In the genomic region with DNA sequence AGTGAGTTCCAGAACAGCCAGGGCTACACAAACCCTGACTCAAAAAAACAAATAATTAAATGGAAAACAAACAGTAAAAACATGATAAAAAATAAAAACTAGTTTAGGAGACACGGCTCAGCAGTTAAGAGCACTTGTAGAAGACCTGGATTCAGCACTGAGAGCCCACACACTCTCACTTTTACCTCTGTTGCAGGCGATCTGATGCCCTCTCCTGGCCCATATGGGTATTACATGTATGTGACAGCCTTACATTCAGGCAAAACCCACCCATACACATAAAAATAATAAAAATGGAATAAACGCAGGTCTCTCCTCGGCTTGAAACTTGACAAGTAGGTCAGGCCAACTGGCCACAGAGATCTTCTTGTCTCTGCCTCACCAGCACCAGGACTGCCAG, we compare ENCODE assay signal across 8 mouse cellular contexts. TPM values are rescaled to one million over a fixed set of nuclear protein-coding genes. Genes with fewer than 3 reads are reported as not detected.
DNase-seq lines count a peak whose midpoint lies in the region; ATAC-seq lines count a peak whose summit lies in the region.

No protein-coding gene starts in this region.

- peak; percentile 74 for DNase-seq in adrenal gland, adult 2 months
- DNase-seq in embryo, embryonic 10.5 days (ENCODE audit: low spot score): peak; percentile 91
- DNase-seq in gastrocnemius, postnatal 25 days: peak; percentile 39
- DNase-seq in kidney, adult 8-10 months: peak; percentile 78 to 86
- peak; percentile 87 for DNase-seq in limb, embryonic 11.5 days (ENCODE audit: low spot score)
- peak; percentile 67 to 80 for DNase-seq in natural killer cell, adult 2 months (ENCODE audit: low spot score in 2 of 2)
- peak; percentile 69 for DNase-seq in telencephalon, adult 2 months (ENCODE audit: low read depth, low spot score)

- peak; percentile 79 for ATAC-seq in CD4-positive, CD25-positive, alpha-beta regulatory T cell, adult 4 months
- no peak for ATAC-seq in limb, embryonic 11.5 days (ENCODE audit: insufficient number of reproducible peaks, low FRiP score, low TSS enrichment, low read depth)

- no peaks in the 10 kb centered on the region for H3K36me3 ChIP-seq in limb, embryonic 11.5 days (ENCODE audit: control insufficient read depth, insufficient read depth, low read length)

- H3K4me1 ChIP-seq in limb, embryonic 11.5 days (ENCODE audit: control insufficient read depth, insufficient read depth, low read length): no peaks in the 10 kb centered on the region

- H3K27me3 ChIP-seq in limb, embryonic 11.5 days (ENCODE audit: control insufficient read depth, insufficient read depth, low read length): no peaks in the 10 kb centered on the region

- no peaks in the 10 kb centered on the region for H3K9me3 ChIP-seq in limb, embryonic 11.5 days (ENCODE audit: control insufficient read depth, low read length)

- H3K4me3 ChIP-seq in limb, embryonic 11.5 days (ENCODE audit: low read depth, low read length): no peak overlapping the region

- H3K4me2 ChIP-seq in limb, embryonic 11.5 days (ENCODE audit: low read depth, severe bottlenecking): no peak overlapping the region

- no peak overlapping the region for H3K27ac ChIP-seq in limb, embryonic 11.5 days (replicated peaks; ENCODE audit: low read depth, low read length)

- no peak overlapping the region for H3K9ac ChIP-seq in limb, embryonic 11.5 days (ENCODE audit: low read length)

- WGBS in limb, embryonic 11.5 days: 14% methylated on average over 4 of the region's 4 CpGs

RNA-seq across cellular contexts. Expression of gene Cby3, which starts 10.3 kb away (rescaled TPM):
- not detected for polyA plus RNA-seq in CD4-positive, CD25-positive, alpha-beta regulatory T cell, adult 4 months (2017; shearing (Covaris generic))
- total RNA-seq in adrenal gland, adult 2 months (2021): not detected
- polyA plus RNA-seq in adrenal gland, adult 2 months (2012; rRNA removed): 0.57 TPM in 1 of 2 replicates, not detected in the other
- not detected for total RNA-seq in gastrocnemius, postnatal 25 days (2021)
- polyA plus RNA-seq in limb, embryonic 11.5 days (2014; fragmentation: Nextera tagmentation; extraction: Ambion mirVana): 0.28 TPM in 1 of 2 replicates, not detected in the other

RNA-seq across cellular contexts. Expression of gene Hnrnph1, which starts 12.2 kb away (rescaled TPM):
- polyA plus RNA-seq in CD4-positive, CD25-positive, alpha-beta regulatory T cell, adult 4 months (2017; shearing (Covaris generic)): 100 to 1,000 TPM; 195 to 207 TPM
- total RNA-seq in adrenal gland, adult 2 months (2021): 100 to 1,000 TPM; 225 to 240 TPM
- polyA plus RNA-seq in adrenal gland, adult 2 months (2012; rRNA removed): 13.4 and 13.7 TPM in 2 replicates
- total RNA-seq in gastrocnemius, postnatal 25 days (2021): 10 to 100 TPM; 79.5 to 83.6 TPM
- polyA plus RNA-seq in limb, embryonic 11.5 days (2014; fragmentation: Nextera tagmentation; extraction: Ambion mirVana): 809 and 820 TPM in 2 replicates

RNA-seq across cellular contexts. Expression of gene Canx, which starts 39.1 kb away (rescaled TPM):
- polyA plus RNA-seq in CD4-positive, CD25-positive, alpha-beta regulatory T cell, adult 4 months (2017; shearing (Covaris generic)): 100 to 1,000 TPM; 182 to 206 TPM
- total RNA-seq in adrenal gland, adult 2 months (2021): 100 to 1,000 TPM; 479 to 498 TPM
- polyA plus RNA-seq in adrenal gland, adult 2 months (2012; rRNA removed): 13.9 and 19.7 TPM in 2 replicates
- 100 to 1,000 TPM in 1 of 2 experiments, 10 to 100 TPM in 1; 98.6 to 108 TPM for total RNA-seq in gastrocnemius, postnatal 25 days (2021)
- polyA plus RNA-seq in limb, embryonic 11.5 days (2014; fragmentation: Nextera tagmentation; extraction: Ambion mirVana): 242 and 250 TPM in 2 replicates

Comparison
In these comparisons a context has a peak if more than half of its experiments do, and no peak if none do; other contexts are left out.
1. DNase-seq: peak in every context shown above with its lines; median percentile 91 in embryo, embryonic 10.5 days; 87 in limb, embryonic 11.5 days; 82 in kidney, adult 8-10 months; 74 in adrenal gland, adult 2 months; 74 in natural killer cell, adult 2 months; 69 in telencephalon, adult 2 months; 39 in gastrocnemius, postnatal 25 days.
2. RNA of gene Hnrnph1, which starts 12.2 kb away (polyA plus RNA-seq): 809 to 820 TPM in limb, embryonic 11.5 days and 195 to 207 TPM in CD4-positive, CD25-positive, alpha-beta regulatory T cell, adult 4 months; 13.4 to 13.7 TPM in adrenal gland, adult 2 months; every median in the first group is over 10 times any median in the second.